Mouse (Mus musculus): Measurements from ENCODE around the gene Upb1. TPM values are rescaled to one million over a fixed set of nuclear protein-coding genes. Genes with fewer than 3 reads are reported as not detected.
"Not testable (repeated sequence)": the region's sequence is repeated elsewhere in the genome, so short reads cannot be mapped to it uniquely, and the experiment has no call there.

Upb1 gene
- 10 to 100 TPM; 22.7 to 57.8 TPM for total RNA-seq (2021)
- long read RNA-seq, experiment 1, transcript Upb1-201 (10 exons, 3,042 nt), result major isoform, 87 of 100 reads
- long read RNA-seq, experiment 1, partial matches to known transcripts, result 9 of 100 reads
- long read RNA-seq, experiment 1, other reads (novel, unspliced or antisense), result 3 of 100 reads
- long read RNA-seq, experiment 2, partial matches to known transcripts, result 0 of 2 reads
- long read RNA-seq, experiment 2, other reads (novel, unspliced or antisense), result 0 of 2 reads

GRCm38 (mm10) chr10:75400958-75401357, at the start of gene Upb1:
Gene Upb1, plus strand, starts transcription at chr10:75401115.
- DNase-seq, result no peak

DNA sequence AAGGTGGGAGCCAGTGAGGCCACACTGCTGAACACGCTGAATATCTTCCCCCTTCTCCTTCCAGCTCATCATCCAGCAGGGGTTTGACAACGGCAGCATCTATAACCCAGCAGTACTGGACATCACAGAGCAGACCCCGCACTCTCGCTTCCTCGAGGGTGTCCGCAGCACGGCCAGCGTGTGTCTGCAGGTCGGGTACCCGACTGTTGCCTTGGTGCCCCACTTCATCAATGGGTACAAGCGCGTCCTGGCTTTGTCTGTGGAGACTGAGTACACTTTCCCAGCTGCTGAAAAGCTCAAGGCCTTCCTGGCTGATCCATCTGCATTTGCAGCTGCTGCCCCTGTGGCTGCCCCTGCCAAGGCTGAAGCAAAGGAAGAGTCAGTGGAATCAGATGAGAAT, 48.4 kb upstream of the Upb1 start:
- DNase-seq, result no peak

GRCm38 (mm10) chr10:75353838-75354241, 47.1 kb upstream of the Upb1 start:
- DNase-seq, result not testable (repeated sequence)

DNA sequence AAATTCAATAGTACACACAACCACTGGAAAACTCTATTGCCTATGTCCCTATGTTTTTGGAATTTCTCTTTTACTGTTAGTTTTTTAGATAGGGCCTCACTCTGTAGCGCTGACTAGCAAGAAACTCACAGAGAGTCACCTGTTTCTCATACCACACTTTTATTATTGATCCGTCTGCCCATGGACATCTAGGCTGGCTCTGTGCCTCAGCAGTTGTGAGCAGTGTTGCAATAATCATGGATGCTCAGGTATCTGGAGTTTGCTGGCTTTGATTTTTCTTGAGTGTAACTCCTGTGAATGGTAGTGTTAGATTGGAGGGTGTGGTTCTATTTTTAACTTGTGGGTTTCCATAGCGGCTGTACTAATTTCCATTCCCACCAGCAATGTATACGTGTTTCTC, 45.6 kb upstream of the Upb1 start:
- no peak for DNase-seq

- DNase-seq, result peak; percentile 60
Measured at GRCm38 (mm10) chr10:75364214-75364690, 36.7 kb upstream of the Upb1 start.

- no peak for DNase-seq
Measured at GRCm38 (mm10) chr10:75364796-75365195, 36.1 kb upstream of the Upb1 start.

GRCm38 (mm10) chr10:75365231-75365633, 35.7 kb upstream of the Upb1 start:
- no peak for DNase-seq

GRCm38 (mm10) chr10:75373655-75374351, 27.1 kb upstream of the Upb1 start:
- peak; percentile 26 for DNase-seq

DNA sequence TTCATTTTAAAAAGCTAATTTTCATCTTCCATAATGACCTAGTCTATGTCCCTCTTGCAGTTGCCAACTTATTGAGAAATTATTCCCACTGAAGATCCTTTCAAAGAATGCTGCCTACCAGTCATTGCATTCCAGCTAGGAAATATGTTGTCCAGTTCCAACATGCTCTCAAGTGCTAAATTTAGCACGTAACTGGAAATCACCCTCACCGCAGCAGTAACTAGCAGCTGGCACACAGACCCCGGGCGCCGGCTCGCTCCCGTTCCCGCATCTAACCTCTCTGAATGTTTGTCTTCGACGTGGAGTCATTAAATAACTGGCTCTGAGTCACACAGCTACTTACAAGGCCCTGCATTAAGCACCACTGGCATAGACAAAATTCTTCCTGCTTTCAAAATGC, 22.2 kb upstream of the Upb1 start:
- DNase-seq, result no peak

GRCm38 (mm10) chr10:75390156-75390555, 10.8 kb upstream of the Upb1 start:
- DNase-seq, result no peak

GRCm38 (mm10) chr10:75390832-75391231, 10.1 kb upstream of the Upb1 start:
- no peak for DNase-seq

DNA sequence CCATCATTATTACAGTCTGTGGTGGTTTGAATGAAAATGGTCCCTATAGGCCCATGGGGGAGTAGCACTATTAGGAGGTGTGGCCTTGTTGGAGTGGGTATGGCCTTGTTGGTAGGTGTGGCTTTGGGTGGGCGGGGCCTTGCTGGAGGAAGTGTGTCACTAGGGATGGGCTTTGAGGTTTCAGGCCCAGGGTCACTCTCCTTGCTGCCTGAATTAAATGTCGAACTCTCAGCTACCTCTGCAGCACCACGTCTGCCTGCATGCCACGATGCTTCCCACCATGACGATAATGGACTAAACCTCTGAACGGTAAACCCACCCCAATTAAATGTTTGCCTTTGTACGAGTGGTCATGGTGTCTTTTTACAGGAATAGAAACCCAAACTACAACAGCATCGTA, 6.1 kb upstream of the Upb1 start:
- no peak for DNase-seq

GRCm38 (mm10) chr10:75396966-75397365, 3.9 kb upstream of the Upb1 start:
- peak; percentile 20 for DNase-seq

- no peak for DNase-seq
Measured at GRCm38 (mm10) chr10:75405916-75406315, 5.0 kb downstream of the Upb1 start.

GRCm38 (mm10) chr10:75406755-75407154, 5.8 kb downstream of the Upb1 start:
- peak; percentile 69 for DNase-seq

GRCm38 (mm10) chr10:75407741-75408140, 6.8 kb downstream of the Upb1 start:
- DNase-seq, result no peak

- DNase-seq, result not testable (repeated sequence)
Measured at GRCm38 (mm10) chr10:75411343-75412113, 10.6 kb downstream of the Upb1 start.

- no peak for DNase-seq
Measured at GRCm38 (mm10) chr10:75412114-75413103, 11.5 kb downstream of the Upb1 start.

DNA sequence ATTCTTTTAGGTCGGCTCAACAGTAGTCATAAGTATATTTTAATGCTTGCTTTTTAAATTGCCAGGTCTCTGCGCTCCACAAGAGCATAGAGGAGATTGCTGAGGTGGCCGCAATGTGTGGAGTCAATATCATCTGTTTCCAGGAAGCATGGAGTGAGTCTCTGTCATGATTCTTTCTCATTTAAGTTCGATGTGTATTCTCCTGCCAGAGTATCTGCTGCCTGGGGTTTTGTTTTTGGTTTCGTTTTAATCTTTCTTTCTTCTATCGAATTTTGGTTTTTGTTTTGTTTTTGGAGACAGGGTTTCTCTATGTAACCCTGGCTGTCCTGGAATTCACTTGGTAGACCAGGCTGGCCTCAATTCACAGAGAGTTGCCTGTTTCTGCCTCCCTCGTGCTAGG, 14.0 kb downstream of the Upb1 start:
- DNase-seq, result no peak

- no peak for DNase-seq
Measured at GRCm38 (mm10) chr10:75417363-75418042, 16.6 kb downstream of the Upb1 start.

DNA sequence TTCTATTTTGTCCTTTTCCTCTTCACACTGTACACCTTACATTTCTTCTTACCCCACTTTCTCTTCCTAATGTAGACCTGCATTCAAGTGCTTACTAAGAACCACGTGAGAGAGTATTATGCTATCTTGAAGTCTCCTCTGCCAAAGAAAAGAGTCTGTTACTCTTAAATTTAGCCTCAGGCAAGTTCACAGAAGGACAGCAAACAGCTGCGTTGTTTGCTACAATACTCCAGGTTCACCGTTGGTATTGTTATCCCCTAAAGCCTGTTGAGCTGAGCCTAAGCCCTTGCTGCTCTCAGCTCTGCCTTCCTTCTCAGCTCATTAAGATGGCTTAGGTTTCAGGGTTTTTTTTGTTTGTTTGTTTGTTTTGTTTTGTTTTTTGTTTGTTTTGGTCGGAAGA, 17.8 kb downstream of the Upb1 start:
- DNase-seq, result no peak

Measured in adrenal gland, postnatal 10 days (tissue).